Mouse (Mus musculus): ENCODE results near the gene Ldlrad3.
A peak's percentile ranks its signal among the peaks of the same experiment; 100 is the strongest.

Gene Ldlrad3

DNA sequence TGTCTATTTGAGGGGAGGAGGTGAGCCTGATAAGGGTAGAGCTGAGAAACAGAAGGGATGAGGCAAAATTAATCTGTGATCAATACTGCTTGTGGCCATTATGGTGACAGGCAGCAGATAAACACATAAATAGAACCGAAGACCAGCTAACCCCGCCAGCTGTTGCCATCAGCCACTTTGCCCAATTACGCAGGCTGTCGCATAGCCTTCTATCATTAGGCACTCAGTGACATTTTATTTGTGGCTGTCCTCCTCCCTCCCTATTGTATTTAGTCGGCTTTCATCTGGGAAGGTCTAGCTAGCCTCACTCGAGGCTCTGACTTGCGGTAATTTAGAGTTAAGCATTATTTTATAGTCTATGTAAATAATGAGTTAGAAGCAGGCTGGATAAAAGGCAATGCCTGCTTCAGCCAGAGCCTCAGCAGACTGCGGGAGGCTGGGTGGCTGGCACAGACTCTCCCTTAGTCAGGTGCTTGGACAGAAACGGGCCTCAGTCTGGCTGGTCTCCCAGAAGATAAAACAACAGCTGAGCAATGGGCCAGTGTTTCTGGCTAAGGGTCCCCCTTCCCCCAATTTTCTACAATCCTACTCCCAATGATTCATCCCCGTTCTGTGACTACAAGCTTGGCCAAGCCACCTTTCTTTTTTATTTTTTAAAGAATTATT lies 147.8 kb downstream of the Ldlrad3 start:
- DNase-seq (ENCODE audit: low read depth), result no peak

DNA sequence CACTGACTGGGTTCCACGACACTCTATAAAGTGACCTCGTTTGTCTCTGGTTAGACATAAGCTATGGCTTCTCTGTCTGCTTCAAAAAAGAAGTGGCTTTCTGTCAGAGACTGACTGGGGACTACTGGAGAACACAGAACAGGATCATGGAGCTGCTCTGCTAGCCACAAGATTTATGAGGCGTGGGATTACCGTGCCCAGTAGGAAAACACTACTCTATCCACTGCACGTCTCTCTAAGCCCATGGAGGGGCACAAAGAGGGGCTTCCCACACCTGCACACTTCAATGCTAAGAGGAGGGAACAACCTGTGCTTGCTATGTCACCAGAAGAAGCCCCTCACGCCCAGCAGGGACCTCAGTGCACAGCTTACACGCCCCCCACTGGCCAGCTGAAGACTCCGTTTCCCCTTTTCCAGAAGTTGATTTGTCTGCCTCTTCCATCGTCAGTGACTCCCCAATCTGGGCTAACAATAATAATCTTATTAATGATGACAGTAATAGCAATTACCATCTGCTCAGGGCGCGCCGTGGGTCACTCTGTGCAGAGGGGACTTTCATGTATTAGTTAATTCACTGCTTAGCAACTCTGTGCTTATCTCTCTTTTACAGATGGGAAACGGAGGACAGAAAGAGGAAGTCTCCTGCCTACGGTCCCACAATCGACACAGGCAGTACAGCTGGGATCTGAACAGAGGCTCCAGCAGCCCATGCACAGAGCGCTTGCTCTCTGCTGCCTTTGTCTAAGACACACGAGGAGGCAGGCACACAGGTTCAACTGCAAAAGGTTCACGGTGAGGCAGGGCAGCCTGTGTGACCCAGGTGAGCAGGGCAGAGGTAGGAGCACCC lies 149.3 kb downstream of the Ldlrad3 start:
- DNase-seq (ENCODE audit: low read depth), result peak; percentile 22

DNA sequence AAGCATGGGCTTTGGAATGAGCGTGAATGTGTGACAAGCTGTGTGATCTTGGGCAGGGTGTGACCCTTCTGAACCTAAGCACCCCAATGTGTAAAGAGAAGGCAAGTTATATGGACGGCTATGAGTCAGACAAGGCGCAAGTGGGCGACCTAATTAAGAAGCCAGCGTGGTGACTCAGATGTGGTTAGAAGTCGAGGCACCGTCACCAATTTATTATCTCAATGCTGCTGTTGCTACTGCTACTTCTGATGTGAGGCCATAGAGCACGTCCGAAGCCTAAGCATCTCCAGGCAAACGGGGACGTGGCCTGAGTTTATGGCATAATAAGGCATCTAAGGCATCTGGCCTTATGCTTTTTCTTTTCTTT lies 151.7 kb downstream of the Ldlrad3 start:
- no peak for DNase-seq (ENCODE audit: low read depth)

DNA sequence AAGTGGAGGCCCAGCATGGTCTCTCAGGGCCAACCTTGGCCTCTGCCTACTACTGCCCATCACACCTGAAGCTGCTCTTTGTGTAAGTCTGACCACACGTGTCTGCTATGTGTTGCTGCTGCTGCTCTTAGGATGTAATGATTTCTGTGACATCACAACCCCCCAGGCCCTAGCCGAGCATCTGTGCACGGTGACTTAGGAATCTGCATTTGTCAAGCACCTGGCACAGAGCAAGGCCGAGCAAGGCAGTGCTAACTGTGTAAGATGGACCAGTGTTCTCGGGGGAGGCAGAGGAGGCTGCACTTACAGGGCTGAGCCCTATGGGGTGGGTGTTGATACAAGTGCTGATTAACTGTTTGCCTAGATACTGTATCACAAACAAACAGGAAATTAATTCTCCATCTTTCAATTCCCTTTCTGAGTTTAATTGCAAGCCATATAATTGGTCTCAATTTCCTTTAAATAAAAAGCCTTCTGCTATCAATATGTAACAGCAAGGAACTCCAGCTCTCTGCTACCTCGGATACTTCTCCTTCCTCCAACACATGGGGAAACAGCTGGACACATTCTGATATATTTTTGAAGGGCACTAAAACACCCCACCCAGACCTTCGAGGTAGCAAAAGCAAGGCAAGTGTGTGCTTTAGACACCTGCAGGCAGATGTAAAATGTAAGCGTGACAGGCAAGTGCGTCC lies 152.2 kb downstream of the Ldlrad3 start:
- DNase-seq (ENCODE audit: low read depth), result no peak

DNA sequence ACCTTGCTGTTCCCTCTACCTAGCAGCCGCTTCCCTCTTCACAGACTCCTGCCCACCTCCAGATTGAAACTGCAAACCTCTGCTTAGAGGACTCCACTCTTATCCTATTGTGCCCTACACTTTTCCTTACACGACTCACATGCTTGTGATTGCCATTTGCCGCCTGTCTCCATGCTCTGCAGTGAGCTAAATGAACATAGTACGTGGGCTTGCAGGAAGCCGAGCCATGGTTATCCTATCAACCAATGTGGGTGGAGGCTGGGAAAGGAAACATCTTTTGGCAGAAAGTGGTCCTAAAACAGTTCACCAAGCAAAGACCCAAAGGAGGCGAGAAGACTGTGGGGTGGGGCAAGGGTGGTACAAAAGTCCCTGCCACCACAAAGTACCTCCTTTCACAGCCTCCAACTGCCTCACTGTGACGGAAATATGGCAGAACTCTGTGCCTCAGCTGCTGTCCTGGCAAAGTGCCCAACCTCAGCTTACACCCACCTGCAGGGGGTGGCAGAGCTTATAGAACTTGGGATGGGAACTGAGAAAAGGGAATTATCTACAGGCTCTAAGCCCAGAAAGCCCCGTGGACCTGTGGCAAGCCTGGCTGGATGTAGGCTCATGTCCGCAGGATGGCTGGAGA lies 153.4 kb downstream of the Ldlrad3 start:
- no peak for DNase-seq (ENCODE audit: low read depth)

DNA sequence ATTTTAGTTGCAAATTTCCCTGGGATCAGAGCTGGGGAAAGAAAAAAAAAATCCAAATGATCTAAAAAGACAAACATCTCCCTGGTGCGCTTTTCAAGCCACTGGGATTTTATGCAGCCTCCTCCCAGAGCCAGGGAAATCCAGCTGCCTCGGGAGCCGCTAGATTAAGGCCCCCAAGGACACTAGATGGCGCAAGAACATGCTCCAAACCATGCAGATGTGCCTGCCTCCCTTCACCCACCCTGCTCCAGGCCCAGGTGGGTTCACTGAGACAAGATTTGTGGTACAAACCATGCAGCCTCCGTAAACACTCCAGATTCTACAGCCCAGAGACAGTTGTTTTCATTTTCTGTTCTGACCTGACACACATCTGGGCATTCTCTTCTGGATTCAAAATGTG lies 155.5 kb downstream of the Ldlrad3 start:
- no peak for DNase-seq (ENCODE audit: low read depth)

DNA sequence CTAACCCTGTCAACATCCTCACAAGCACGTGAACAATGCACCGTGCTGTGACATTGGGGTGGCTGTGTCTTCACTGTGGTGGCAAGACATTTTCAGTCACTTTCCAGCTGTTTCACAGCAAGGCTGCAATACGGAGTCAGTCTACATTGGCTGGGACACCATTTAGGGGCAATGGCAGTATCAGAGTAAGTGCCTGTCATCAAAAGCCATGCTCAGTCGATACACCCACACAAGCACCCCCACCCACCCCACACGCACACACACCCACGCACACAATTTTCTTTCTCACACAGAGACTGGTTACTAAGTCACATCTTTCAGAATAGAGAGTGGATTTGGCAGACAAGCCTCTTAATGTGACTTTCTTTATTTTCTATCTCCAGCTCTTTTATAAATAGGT lies 156.0 kb downstream of the Ldlrad3 start:
- DNase-seq (ENCODE audit: low read depth), result no peak

DNA sequence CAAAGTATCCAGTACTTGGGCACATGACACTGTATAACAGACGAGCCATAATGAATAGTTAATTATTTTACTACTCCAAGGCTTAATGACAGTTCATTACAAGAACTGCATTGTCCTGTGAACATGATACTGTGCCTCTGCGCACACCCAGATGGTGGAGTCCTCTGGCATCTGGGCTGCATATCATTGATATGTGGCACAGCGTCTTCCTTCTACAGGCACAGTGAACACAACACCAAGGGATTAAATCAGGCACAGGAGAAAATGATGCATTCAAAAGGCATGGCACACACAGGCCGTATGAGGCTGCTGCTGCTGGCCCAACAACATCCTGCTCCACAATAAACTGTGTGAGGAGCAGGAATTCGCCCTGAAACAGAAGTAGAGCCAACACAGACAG lies 156.5 kb downstream of the Ldlrad3 start:
- DNase-seq (ENCODE audit: low read depth), result no peak

DNA sequence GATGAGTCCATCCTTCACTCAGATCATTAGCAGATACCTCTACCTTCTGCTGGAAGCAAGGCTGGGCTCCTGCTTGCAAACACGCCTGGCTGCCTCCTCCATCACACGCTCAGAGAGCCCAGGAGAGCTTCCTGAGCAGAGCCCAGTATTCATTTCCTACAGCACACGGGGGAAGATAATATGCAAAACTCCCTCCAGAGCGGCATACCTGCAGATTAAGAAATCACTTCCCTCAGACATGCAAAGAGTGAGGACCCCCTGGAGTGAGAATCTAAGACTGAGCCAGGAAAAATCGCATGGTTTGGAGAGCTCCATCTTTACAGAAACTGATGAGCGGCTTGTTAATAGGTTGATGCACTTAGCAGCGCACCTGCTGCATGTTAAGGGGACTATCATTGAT lies 158.9 kb downstream of the Ldlrad3 start:
- no peak for DNase-seq (ENCODE audit: low read depth)

DNA sequence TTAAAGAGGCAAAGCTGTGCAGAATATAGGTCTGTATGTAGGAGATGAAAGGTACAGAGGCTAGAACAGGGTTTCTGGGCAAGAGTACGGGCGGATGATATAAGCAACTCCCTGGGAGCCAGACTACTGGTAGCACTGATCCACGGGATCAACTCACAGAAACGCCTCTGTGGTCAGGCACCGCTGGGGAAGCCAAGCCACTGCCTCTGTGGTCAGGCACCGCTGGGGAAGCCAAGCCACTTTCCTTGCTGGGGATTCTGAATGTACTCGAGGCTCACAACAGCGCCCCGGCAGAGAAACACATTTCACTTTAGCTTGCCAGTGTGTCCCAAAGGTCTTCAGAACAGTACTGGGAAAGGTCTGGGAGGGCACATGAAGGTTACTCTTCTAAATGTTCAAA lies 160.0 kb downstream of the Ldlrad3 start:
- no peak for DNase-seq (ENCODE audit: low read depth)

DNA sequence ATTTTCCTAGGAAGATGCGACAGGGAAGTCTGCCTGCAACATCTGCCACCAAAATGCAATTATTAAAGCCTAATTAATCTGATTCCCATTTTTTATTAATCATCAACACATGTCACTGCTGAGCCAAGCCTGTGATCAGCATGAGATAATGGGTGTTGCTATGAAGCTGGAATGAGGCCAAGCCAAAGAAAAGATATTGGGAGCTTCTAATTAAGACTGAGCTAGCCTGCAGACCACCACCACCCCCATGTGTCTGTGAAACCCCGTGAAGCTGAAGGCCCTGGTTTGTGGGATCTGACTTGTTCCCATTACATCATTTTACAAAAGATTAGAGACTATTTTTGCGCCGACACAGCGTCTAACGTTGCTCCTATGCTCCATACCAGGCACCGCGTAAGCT lies 161.7 kb downstream of the Ldlrad3 start:
- DNase-seq (ENCODE audit: low read depth), result no peak

DNA sequence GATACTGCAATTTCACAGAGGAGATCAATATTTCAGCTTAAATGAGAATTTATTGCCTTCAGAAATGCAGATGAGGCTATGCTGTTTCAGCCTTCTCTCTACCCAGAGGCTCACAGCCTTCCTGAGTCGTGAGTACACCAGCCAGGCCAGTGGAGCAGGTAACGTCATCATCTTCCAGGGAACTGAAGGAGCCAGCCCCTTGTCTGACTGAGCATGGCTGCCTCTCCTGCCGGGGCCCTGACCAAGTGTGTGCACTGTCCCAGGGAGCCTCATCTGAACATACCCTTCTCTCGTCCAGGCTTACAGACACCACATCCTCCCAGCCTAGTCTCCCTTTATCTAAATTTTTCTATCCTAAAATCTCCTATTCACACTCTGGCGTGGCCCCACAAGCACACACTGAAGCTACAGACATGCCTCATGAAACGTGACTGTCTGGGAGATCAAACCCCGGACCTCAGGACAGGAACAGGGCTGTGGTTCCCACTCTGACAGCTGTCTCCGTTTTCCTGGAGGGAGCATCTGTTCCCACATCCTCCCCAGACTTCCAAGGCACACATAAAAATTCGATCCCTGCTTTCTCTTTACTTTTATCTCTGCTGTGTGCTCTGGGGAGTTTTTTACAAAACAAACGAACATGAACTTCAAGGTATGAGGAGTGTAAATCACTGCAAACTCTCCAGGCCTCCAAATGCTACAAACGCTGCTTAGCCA lies 164.7 kb downstream of the Ldlrad3 start:
- no peak for DNase-seq (ENCODE audit: low read depth)

DNA sequence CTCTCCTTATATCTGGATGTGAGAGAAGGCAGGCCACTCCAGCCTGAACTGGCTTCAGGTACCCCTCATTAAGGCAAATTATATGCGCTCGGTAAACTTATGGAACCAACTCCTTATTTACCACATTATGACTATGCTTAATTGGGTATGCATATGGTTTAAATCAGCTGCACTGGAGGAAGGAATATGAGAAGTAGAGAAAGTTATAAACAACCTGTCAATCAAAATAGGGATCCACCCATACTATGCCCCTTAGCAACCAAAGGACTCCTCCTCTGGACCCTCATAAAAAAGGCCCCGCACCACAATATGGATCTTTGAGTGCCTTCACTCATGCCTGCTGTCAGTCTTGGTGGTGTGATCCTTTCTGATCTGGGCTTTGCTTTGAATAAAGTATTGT lies 165.6 kb downstream of the Ldlrad3 start:
- DNase-seq (ENCODE audit: low read depth), result no peak

DNA sequence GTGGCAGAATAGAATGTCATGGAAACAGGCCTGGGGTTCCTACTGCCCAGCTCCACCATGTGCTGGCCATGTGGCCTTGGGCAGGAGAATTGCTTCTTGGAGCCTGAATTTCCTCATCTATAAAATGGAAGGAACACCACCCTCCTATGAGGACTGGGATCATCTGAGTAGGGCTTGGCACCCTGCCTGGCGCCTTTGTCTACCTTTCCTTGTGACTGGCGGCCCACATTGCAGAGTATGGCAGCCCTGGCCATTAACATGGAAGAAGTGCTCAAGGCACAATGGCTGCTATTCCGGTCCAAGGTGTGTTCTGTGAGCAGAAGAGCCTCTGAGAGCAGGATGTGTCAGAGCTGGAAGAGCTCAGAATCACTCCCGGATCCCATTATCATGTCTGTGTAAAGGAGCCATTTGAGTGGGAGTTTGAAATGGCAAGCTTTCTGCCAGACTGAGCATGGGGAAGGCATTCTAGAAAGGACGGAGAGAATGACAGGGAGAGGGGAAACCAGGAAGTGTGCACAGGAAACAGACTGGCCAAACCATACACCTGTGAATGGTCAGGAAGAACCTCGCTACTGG lies 171.6 kb downstream of the Ldlrad3 start:
- DNase-seq (ENCODE audit: low read depth), result no peak

DNA sequence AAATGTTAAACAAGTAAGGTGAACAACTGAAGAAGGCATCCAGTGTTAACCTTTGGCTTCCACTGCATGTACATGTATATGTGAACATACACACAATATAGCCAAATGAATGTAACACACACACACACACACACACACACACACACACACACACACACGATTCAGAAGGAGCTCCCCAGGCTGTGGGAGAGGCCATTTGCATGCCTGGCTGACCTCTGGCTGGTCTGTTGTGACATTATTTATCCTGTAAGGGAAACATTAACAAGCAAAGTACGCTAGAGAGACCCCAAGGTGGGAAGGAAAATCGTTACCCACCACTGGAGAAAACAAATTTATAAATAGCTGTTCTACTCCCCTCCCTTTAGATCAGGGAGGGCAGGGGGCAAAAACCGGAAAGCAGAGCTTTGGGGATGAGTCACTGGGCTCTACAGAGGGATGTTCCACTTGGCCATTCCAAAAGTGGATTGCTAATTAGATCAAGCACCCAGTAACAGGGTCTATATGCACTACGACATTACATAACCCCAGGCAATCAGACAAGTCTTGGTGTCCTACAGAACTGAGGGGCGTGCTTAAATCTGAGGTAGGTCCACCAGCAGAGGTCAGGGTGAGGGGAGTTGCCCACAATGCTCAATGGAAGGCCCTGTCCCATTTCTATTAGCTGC lies 174.7 kb downstream of the Ldlrad3 start:
- no peak for DNase-seq (ENCODE audit: low read depth)

DNA sequence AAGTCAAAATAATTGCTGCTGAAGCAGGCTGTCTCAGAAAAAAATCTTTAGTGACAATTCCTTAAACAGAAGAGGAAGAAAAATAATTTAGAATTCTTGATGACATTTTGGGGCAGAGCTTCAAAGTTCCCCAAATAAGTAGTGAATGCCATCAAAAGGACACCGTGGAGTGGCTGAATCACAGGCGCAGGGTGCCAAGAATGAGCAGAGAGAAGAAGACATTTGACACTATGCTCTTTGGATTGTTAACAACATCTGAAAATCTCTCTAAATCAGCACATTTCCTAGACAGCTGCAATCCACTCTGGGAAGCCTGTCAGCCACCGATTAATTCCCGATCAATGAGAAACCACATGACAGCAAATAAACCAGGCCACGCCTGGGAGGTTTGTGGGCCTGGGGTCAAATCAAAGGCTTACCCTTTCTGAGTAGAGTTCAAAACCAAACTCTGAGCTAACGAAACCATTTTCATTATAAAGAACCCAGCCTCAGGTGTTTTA lies 176.4 kb downstream of the Ldlrad3 start:
- DNase-seq (ENCODE audit: low read depth), result no peak

DNA sequence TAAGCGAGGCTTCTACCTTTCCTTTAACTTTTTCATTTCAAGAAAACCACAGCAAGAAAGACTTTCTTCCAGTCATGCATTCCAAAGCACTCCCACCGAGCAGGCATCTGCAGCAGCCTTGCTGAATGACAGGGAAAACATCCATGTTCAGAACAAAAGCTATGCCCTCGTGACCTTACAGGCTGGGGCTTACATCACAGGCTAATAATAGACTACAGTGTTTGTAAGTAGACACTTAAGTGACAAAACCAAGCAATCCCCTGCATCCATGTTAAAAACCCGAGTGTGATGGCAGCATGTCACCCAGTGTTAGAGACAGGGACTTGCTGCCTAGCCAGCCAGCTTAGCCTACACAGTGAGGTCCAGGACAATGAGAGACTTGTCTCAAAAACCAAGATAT lies 180.0 kb downstream of the Ldlrad3 start:
- DNase-seq (ENCODE audit: low read depth), result no peak

DNA sequence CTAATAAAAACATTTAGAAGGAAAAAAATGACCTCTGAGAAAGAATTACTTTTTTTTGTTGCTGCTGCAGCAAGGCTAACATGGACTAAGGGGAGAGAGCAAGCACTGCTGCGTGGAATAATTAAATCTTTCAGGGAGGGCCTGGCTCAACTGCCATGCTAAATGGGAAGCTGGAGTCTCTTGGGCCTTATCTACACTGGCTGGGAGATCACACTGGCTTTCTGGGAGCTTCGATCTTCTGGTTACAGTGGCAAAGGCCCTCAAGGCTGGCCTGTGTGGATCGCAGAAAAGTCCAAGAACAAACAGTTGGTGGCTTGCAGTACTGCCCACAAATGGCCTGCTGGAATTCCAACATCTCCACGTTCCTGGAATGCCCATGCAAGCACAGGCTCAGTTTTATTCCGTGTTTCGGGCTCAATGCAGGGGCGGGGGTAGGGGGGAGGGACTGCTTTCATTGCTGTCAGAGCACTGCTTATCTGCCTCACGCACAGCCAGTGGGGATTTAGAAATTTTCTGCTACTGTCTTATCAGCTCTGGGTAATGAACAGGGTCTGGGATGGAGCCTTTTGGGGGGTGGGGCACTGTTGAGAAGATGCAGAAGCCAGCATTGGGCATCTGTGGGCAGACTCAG lies 180.7 kb downstream of the Ldlrad3 start:
- DNase-seq (ENCODE audit: low read depth), result no peak

DNA sequence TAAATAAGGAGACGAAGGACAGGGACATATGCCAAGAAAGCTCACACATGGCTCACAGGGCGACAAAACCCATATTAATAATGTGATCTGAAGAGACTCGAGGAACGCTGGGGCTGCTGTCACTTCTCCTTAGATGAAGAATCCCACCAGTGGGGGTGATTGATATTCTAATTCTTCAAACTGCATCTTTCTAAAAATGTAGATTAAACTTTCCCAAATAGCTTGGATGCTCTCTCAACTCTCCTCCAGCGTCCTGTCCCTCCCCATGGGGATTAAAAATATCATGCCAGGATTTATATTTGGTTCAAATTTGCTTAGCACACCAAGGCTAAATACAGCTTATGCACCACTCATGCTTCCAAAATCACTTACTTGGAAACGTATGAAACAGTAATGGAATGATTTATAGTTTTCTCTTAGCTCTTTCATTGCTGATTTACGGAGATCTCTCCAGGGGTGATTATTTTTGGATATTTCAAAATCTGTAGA lies 182.4 kb downstream of the Ldlrad3 start:
- DNase-seq (ENCODE audit: low read depth), result no peak
